Mouse (Mus musculus): ENCODE results near the gene Krtap19-1.

- TF ChIP-seq CTCF (IDR thresholded peaks at IDR 0.05; ENCODE audit: low read depth) (no peak), EP300 (IDR thresholded peaks at IDR 0.05; ENCODE audit: low read depth) (no peak)
Measured at GRCm38 (mm10) chr16:88820066-88820465, 49.1 kb downstream of the Krtap19-1 start, which contains the start of gene Krtap15.
